Mouse (Mus musculus): ENCODE results near the gene Pafah1b3.
"Not testable (repeated sequence)": the region's sequence is repeated elsewhere in the genome, so short reads cannot be mapped to it uniquely, and the experiment has no call there.

Pafah1b3 gene

GRCm38 (mm10) chr7:25269545-25270271 is 28.1 kb downstream of the Pafah1b3 start:
- peak; percentile 51 for DNase-seq (ENCODE audit: extremely low read depth, insufficient read length, low spot score)

- no peak for DNase-seq (ENCODE audit: extremely low read depth, insufficient read length, low spot score)
Measured at GRCm38 (mm10) chr7:25269029-25269428, 28.8 kb downstream of the Pafah1b3 start.

GRCm38 (mm10) chr7:25268588-25268987 is 29.2 kb downstream of the Pafah1b3 start:
- DNase-seq (ENCODE audit: extremely low read depth, insufficient read length, low spot score) = no peak

GRCm38 (mm10) chr7:25267751-25268463 is 29.9 kb downstream of the Pafah1b3 start:
- peak; percentile 99 for DNase-seq (ENCODE audit: extremely low read depth, insufficient read length, low spot score)

GRCm38 (mm10) chr7:25267301-25267750 is 30.5 kb downstream of the Pafah1b3 start, which contains the start of gene Cic:
Gene Cic (plus strand): TSS chr7:25267704.
- peak; percentile 98 for DNase-seq (ENCODE audit: extremely low read depth, insufficient read length, low spot score)

GRCm38 (mm10) chr7:25266180-25266962 is 31.4 kb downstream of the Pafah1b3 start:
- no peak for DNase-seq (ENCODE audit: extremely low read depth, insufficient read length, low spot score)

- not testable (repeated sequence) for DNase-seq (ENCODE audit: extremely low read depth, insufficient read length, low spot score)
Measured at GRCm38 (mm10) chr7:25265743-25266142, 32.0 kb downstream of the Pafah1b3 start.

GRCm38 (mm10) chr7:25263968-25264870 is 33.6 kb downstream of the Pafah1b3 start:
- DNase-seq (ENCODE audit: extremely low read depth, insufficient read length, low spot score) = no peak

- no peak for DNase-seq (ENCODE audit: extremely low read depth, insufficient read length, low spot score)
Measured at GRCm38 (mm10) chr7:25261896-25262295, 35.9 kb downstream of the Pafah1b3 start.

GRCm38 (mm10) chr7:25251822-25252221 is 46.0 kb downstream of the Pafah1b3 start:
- no peak for DNase-seq (ENCODE audit: extremely low read depth, insufficient read length, low spot score)

- DNase-seq (ENCODE audit: extremely low read depth, insufficient read length, low spot score) = peak; percentile 59
Measured at GRCm38 (mm10) chr7:25251071-25251791, 46.6 kb downstream of the Pafah1b3 start.

- DNase-seq (ENCODE audit: extremely low read depth, insufficient read length, low spot score) = peak; percentile 89
Measured at GRCm38 (mm10) chr7:25250141-25250972, 47.4 kb downstream of the Pafah1b3 start, which contains the start of gene Erf. Gene Erf (minus strand): TSS chr7:25250761.

GRCm38 (mm10) chr7:25249314-25250140 is 48.3 kb downstream of the Pafah1b3 start:
- DNase-seq (ENCODE audit: extremely low read depth, insufficient read length, low spot score) = peak; percentile 69

- no peak for DNase-seq (ENCODE audit: extremely low read depth, insufficient read length, low spot score)
Measured at GRCm38 (mm10) chr7:25248846-25249313, 48.9 kb downstream of the Pafah1b3 start.

GRCm38 (mm10) chr7:25248018-25248647 is 49.7 kb downstream of the Pafah1b3 start:
- DNase-seq (ENCODE audit: extremely low read depth, insufficient read length, low spot score) = peak; percentile 47

- no peak for DNase-seq (ENCODE audit: extremely low read depth, insufficient read length, low spot score)
Measured at GRCm38 (mm10) chr7:25247498-25247897, 50.3 kb downstream of the Pafah1b3 start.

- DNase-seq (ENCODE audit: extremely low read depth, insufficient read length, low spot score) = no peak
Measured at GRCm38 (mm10) chr7:25246759-25247137, 51.0 kb downstream of the Pafah1b3 start.

All from 3134 (cell line).